Mouse (Mus musculus): ENCODE results near the gene Slc10a7. TPM values are rescaled to one million over a fixed set of nuclear protein-coding genes. Genes with fewer than 3 reads are reported as not detected.

Gene Slc10a7
- total and polyA plus RNA-seq, 3 experiments = 13.7 to 27.3 TPM; not detected in 1

DNA sequence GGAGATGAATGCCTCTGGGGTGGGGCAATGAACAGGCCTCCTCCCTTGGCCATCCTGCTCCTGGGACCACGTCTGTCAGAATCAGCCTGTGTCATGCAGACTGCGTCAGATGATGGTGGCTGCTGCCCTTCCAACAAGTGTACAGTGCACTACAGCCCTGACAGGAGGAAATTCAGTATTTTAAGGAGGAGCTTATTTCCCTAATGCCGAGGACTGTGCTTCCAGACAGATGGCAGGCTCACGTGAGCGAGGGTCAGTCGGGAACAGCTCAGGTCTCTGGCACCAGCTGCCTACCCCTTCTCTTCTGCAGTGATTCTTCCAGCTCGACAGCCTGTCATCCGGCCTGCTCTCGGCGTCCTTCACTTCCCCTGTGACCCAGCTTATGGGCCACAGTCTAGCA, 181.6 kb downstream of the Slc10a7 start:
- H3K79me2 ChIP-seq (ENCODE audit: control insufficient read depth, insufficient read depth, low read length, poor library complexity) = no peaks in the 10 kb centered on the region
- no peak overlapping the region for H3K27ac ChIP-seq (ENCODE audit: control insufficient read depth, low read depth, low read length)
- no peak overlapping the region for H3K4me3 ChIP-seq (ENCODE audit: control insufficient read depth in 1 of 2, insufficient read depth in 1 of 2, low read depth in 2 of 2, low read length in 2 of 2)
- no peak for DNase-seq (ENCODE audit: low read depth, low spot score)
- H3K9ac ChIP-seq (ENCODE audit: control insufficient read depth, low read depth, low read length, poor library complexity, severe bottlenecking) = no peak overlapping the region
- peaks cover 2 to 4% of the 10 kb centered on the region in 2 experiments; a peak in 3 of 4 replicates for H3K36me3 ChIP-seq (ENCODE audit: control insufficient read depth in 1 of 2, insufficient read depth in 2 of 2, low read length in 2 of 2)
- peaks cover 0 to 3% of the 10 kb centered on the region in 2 experiments; a peak in 1 of 4 replicates for H3K4me1 ChIP-seq (ENCODE audit: control insufficient read depth in 1 of 2, insufficient read depth in 2 of 2, low read length in 2 of 2)
- no peaks in the 10 kb centered on the region for H3K9me3 ChIP-seq (replicated peaks; ENCODE audit: insufficient read depth, low read length)
- TF ChIP-seq ZC3H11A (IDR thresholded peaks at IDR 0.05; ENCODE audit: low read depth, low read length) (no peak), ZNF384 (IDR thresholded peaks at IDR 0.05; ENCODE audit: low read depth, low read length) (no peak), MAZ (IDR thresholded peaks at IDR 0.05; ENCODE audit: low read depth, low read length) (no peak), ZMIZ1 (IDR thresholded peaks at IDR 0.05; ENCODE audit: low read depth, low read length) (no peak), USF2 (IDR thresholded peaks at IDR 0.05; ENCODE audit: borderline replicate concordance in 1 of 2, insufficient read depth in 1 of 2, low read depth in 1 of 2, low read length in 2 of 2) (no peak), ETS1 (IDR thresholded peaks at IDR 0.05; ENCODE audit: low read depth, low read length) (no peak), UBTF (IDR thresholded peaks at IDR 0.05; ENCODE audit: borderline replicate concordance, insufficient read depth, low read depth, low read length) (no peak), NELFE (IDR thresholded peaks at IDR 0.05; ENCODE audit: low read depth, low read length) (no peak), NRF1 (IDR thresholded peaks at IDR 0.05; ENCODE audit: insufficient read depth, low read depth, low read length, poor library complexity, severe bottlenecking) (no peak), BHLHE40 (IDR thresholded peaks at IDR 0.05; ENCODE audit: borderline replicate concordance, low read depth, low read length) (no peak), E2F4 (IDR thresholded peaks at IDR 0.05; ENCODE audit: borderline replicate concordance, low read depth, low read length) (no peak), POLR2AphosphoS2 (IDR thresholded peaks at IDR 0.05; ENCODE audit: low read length) (no peak), MYB (IDR thresholded peaks at IDR 0.05; ENCODE audit: low read depth, low read length) (no peak)
- no peaks in the 10 kb centered on the region for H3K27me3 ChIP-seq (ENCODE audit: control insufficient read depth in 1 of 2, insufficient read depth in 2 of 2, low read length in 2 of 2)

DNA sequence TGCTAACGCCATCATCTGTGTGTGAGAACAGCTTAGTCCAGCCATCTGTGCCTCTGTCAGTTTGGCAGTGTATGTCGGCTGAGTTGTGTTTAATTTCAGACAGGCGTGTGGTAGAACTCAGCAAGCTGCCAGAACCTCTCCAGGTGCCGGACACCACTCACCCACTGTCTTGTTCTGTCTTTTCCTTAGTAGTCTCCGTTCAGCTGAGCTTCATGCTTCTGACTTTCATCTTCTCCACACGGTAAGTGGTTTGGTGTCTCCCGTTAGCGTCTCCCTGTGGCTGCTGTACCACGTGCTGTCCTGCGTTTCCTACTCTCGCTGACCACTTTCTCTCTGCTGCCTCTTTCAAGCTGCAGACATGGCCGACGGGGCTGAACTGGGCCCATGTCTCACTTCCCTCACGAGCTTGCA, 189.2 kb downstream of the Slc10a7 start:
- no peaks in the 10 kb centered on the region for H3K4me1 ChIP-seq (ENCODE audit: control insufficient read depth in 1 of 2, insufficient read depth in 2 of 2, low read length in 2 of 2)
- H3K79me2 ChIP-seq (ENCODE audit: control insufficient read depth, insufficient read depth, low read length, poor library complexity) = no peaks in the 10 kb centered on the region
- no peaks in the 10 kb centered on the region for H3K9me3 ChIP-seq (replicated peaks; ENCODE audit: insufficient read depth, low read length)
- no peaks in the 10 kb centered on the region for H3K27me3 ChIP-seq (ENCODE audit: control insufficient read depth in 1 of 2, insufficient read depth in 2 of 2, low read length in 2 of 2)
- no peak overlapping the region for H3K27ac ChIP-seq (ENCODE audit: control insufficient read depth, low read depth, low read length)
- no peak for TF ChIP-seq TBP (IDR thresholded peaks at IDR 0.05; ENCODE audit: low read depth, low read length)
- TF ChIP-seq POLR2AphosphoS5 (IDR thresholded peaks at IDR 0.05; ENCODE audit: borderline replicate concordance, low read depth, low read length) = no peak
- TF ChIP-seq MEF2A (IDR thresholded peaks at IDR 0.05; ENCODE audit: extremely low read depth, insufficient replicate concordance, low read depth, low read length, poor library complexity, severe bottlenecking) = no peak
- TF ChIP-seq POLR2A (IDR thresholded peaks at IDR 0.05; ENCODE audit: control insufficient read depth in 1 of 2, insufficient read depth in 1 of 2, low read depth in 1 of 2, low read length in 2 of 2, poor library complexity in 1 of 2) = no peak
- no peak for TF ChIP-seq HCFC1 (IDR thresholded peaks at IDR 0.05; ENCODE audit: low read depth, low read length)
- TF ChIP-seq BHLHE40 (IDR thresholded peaks at IDR 0.05; ENCODE audit: borderline replicate concordance, low read depth, low read length) = no peak
- peaks cover 0 to 4% of the 10 kb centered on the region in 2 experiments; a peak in 2 of 4 replicates for H3K36me3 ChIP-seq (ENCODE audit: control insufficient read depth in 1 of 2, insufficient read depth in 2 of 2, low read length in 2 of 2)
- DNase-seq (ENCODE audit: low read depth, low spot score) = no peak
- no peak overlapping the region for H3K4me3 ChIP-seq (ENCODE audit: control insufficient read depth in 1 of 2, insufficient read depth in 1 of 2, low read depth in 2 of 2, low read length in 2 of 2)
- H3K9ac ChIP-seq (ENCODE audit: control insufficient read depth, low read depth, low read length, poor library complexity, severe bottlenecking) = no peak overlapping the region

Measured in MEL (cell line).